Mouse (Mus musculus): ENCODE data around the gene Slc27a5.
A peak's percentile ranks its signal among the peaks of the same experiment; 100 is the strongest.

Gene Slc27a5

GRCm38 (mm10) chr7:12998053-12998452, at the start of gene Slc27a5:
Slc27a5 (minus strand) TSS chr7:12998192.
- no peak for DNase-seq (ENCODE audit: low spot score)

GRCm38 (mm10) chr7:13046084-13046483, 48.1 kb upstream of the Slc27a5 start:
- DNase-seq (ENCODE audit: low spot score), result peak; percentile 69

- no peak for DNase-seq (ENCODE audit: low spot score)
Measured at GRCm38 (mm10) chr7:13044254-13044625, 46.2 kb upstream of the Slc27a5 start.

GRCm38 (mm10) chr7:13043445-13044253, 45.7 kb upstream of the Slc27a5 start:
- DNase-seq (ENCODE audit: low spot score), result peak; percentile 26

GRCm38 (mm10) chr7:13043120-13043444, 45.1 kb upstream of the Slc27a5 start:
- no peak for DNase-seq (ENCODE audit: low spot score)

GRCm38 (mm10) chr7:13042511-13042910, 44.5 kb upstream of the Slc27a5 start:
- no peak for DNase-seq (ENCODE audit: low spot score)

GRCm38 (mm10) chr7:13041256-13041655, 43.3 kb upstream of the Slc27a5 start:
- DNase-seq (ENCODE audit: low spot score), result no peak

- DNase-seq (ENCODE audit: low spot score), result no peak
Measured at GRCm38 (mm10) chr7:13039181-13039580, 41.2 kb upstream of the Slc27a5 start.

GRCm38 (mm10) chr7:13038621-13039169, 40.7 kb upstream of the Slc27a5 start:
- DNase-seq (ENCODE audit: low spot score), result no peak

GRCm38 (mm10) chr7:13037901-13038555, 40.0 kb upstream of the Slc27a5 start, which contains the start of gene Ube2m:
Ube2m (minus strand) TSS chr7:13038275.
- peak; percentile 99 for DNase-seq (ENCODE audit: low spot score)

GRCm38 (mm10) chr7:13037366-13037765, 39.4 kb upstream of the Slc27a5 start:
- DNase-seq (ENCODE audit: low spot score), result no peak

- DNase-seq (ENCODE audit: low spot score), result no peak
Measured at GRCm38 (mm10) chr7:13036806-13037205, 38.8 kb upstream of the Slc27a5 start.

- DNase-seq (ENCODE audit: low spot score), result no peak
Measured at GRCm38 (mm10) chr7:13035211-13035855, 37.3 kb upstream of the Slc27a5 start.

- peak; percentile 98 for DNase-seq (ENCODE audit: low spot score)
Measured at GRCm38 (mm10) chr7:13034148-13034977, 36.4 kb upstream of the Slc27a5 start, which contains the start of gene Chmp2a. Chmp2a (minus strand) TSS chr7:13034807.

GRCm38 (mm10) chr7:13033451-13034147, 35.6 kb upstream of the Slc27a5 start:
- no peak for DNase-seq (ENCODE audit: low spot score)

GRCm38 (mm10) chr7:13032541-13032940, 34.5 kb upstream of the Slc27a5 start:
- DNase-seq (ENCODE audit: low spot score), result no peak

GRCm38 (mm10) chr7:13031983-13032382, 34.0 kb upstream of the Slc27a5 start:
- DNase-seq (ENCODE audit: low spot score), result no peak

- DNase-seq (ENCODE audit: low spot score), result no peak
Measured at GRCm38 (mm10) chr7:13031069-13031468, 33.1 kb upstream of the Slc27a5 start.

- no peak for DNase-seq (ENCODE audit: low spot score)
Measured at GRCm38 (mm10) chr7:13028986-13029385, 31.0 kb upstream of the Slc27a5 start.

- DNase-seq (ENCODE audit: low spot score), result no peak
Measured at GRCm38 (mm10) chr7:13025511-13026112, 27.6 kb upstream of the Slc27a5 start.

GRCm38 (mm10) chr7:13024805-13025204, 26.8 kb upstream of the Slc27a5 start:
- peak; percentile 72 for DNase-seq (ENCODE audit: low spot score)
